Mouse (Mus musculus): ENCODE measurements around the gene Rtn1.

The Rtn1 gene

GRCm38 (mm10) chr12:72197925-72198486, 210.8 kb downstream of the Rtn1 start:
- TF ChIP-seq GATA4 (IDR thresholded peaks at IDR 0.05; ENCODE audit: insufficient replicate concordance, low read length) = no peak

- TF ChIP-seq GATA4 (IDR thresholded peaks at IDR 0.05; ENCODE audit: insufficient replicate concordance, low read length) = no peak
These were observed 211.4 kb downstream of the Rtn1 start for GRCm38 (mm10) chr12:72197434-72197833.

- TF ChIP-seq GATA4 (IDR thresholded peaks at IDR 0.05; ENCODE audit: insufficient replicate concordance, low read length) = no peak
These were observed 223.9 kb downstream of the Rtn1 start, which contains the start of gene Ccdc175 for GRCm38 (mm10) chr12:72184929-72185328. Gene Ccdc175 (minus strand): TSS chr12:72185029.

GRCm38 (mm10) chr12:72179561-72179960, 229.3 kb downstream of the Rtn1 start:
- TF ChIP-seq GATA4 (IDR thresholded peaks at IDR 0.05; ENCODE audit: insufficient replicate concordance, low read length) = no peak

- no peak for TF ChIP-seq GATA4 (IDR thresholded peaks at IDR 0.05; ENCODE audit: insufficient replicate concordance, low read length)
These were observed 230.5 kb downstream of the Rtn1 start for GRCm38 (mm10) chr12:72178322-72178721.

All from liver, adult (tissue).